Mouse (Mus musculus) hindbrain, embryonic 10.5 days (tissue): ENCODE data around the gene Gm11639. TPM values are rescaled to one million over a fixed set of nuclear protein-coding genes. Genes with fewer than 3 reads are reported as not detected.

ENCODE experiments used
- polyA plus RNA-seq: library from polyadenylated mRNA; unstranded; fragments of >200 nt; fragmentation: Nextera tagmentation; extraction: Ambion mirVana; gene quantifications from 2 replicates; pipeline ENCODE4 v1.2.1, GENCODE M21; 2016

Gm11639 gene
- polyA plus RNA-seq, 1 experiment from 2014 or later = not detected

Other genes with a start within 250 kb of the Gm11639 start
- 28.9 TPM in 2 replicates for gene Kansl1, start 216.8 kb upstream of the Gm11639 start, polyA plus RNA-seq
- gene Cdc27, start 135.1 kb upstream of the Gm11639 start, polyA plus RNA-seq = 38.6 and 53.4 TPM in 2 replicates
- gene Myl4, start 135.0 kb upstream of the Gm11639 start, polyA plus RNA-seq = 1.2 and 2.0 TPM in 2 replicates
- gene Itgb3, start 77.7 kb upstream of the Gm11639 start, polyA plus RNA-seq = 3.5 and 3.6 TPM in 2 replicates